Mouse (Mus musculus): ENCODE measurements at regions not wholly inside any gene's neighbourhood (a gene's known extent, or its start where the extent isn't known, plus 50 kb on each side); places are given as distances from the start of the nearest gene placed in this dataset.
"Not testable (repeated sequence)": the region's sequence is repeated elsewhere in the genome, so short reads cannot be mapped to it uniquely, and the experiment has no call there.

GRCm38 (mm10) chr4:8462414-8462813, 223.6 kb upstream of the Car8 start:
- DNase-seq: not testable (repeated sequence)

DNA sequence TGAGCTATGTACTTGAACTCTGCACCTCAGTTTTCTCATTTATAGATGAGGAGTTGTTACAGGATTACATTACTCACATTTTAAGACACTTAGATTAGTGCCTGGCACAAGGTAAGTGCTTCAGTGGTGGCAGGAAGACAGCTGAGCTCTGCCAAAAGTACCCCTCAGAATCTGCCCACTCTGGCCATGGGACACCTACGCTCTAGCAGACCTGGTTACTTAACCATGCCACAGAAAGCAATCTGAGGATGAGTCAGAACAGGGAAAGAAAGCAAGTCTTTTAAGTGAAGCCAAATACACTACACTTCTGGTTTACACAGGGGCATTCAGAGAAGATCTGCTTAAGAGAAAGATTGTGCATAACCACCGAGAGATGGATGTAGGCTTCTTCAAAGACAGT, 215.5 kb upstream of the Car8 start:
- DNase-seq: no peak

GRCm38 (mm10) chr4:8432393-8432792, 193.6 kb upstream of the Car8 start:
- DNase-seq: peak; percentile 46

GRCm38 (mm10) chr4:8431032-8431332, 192.1 kb upstream of the Car8 start:
- no peak for DNase-seq

DNA sequence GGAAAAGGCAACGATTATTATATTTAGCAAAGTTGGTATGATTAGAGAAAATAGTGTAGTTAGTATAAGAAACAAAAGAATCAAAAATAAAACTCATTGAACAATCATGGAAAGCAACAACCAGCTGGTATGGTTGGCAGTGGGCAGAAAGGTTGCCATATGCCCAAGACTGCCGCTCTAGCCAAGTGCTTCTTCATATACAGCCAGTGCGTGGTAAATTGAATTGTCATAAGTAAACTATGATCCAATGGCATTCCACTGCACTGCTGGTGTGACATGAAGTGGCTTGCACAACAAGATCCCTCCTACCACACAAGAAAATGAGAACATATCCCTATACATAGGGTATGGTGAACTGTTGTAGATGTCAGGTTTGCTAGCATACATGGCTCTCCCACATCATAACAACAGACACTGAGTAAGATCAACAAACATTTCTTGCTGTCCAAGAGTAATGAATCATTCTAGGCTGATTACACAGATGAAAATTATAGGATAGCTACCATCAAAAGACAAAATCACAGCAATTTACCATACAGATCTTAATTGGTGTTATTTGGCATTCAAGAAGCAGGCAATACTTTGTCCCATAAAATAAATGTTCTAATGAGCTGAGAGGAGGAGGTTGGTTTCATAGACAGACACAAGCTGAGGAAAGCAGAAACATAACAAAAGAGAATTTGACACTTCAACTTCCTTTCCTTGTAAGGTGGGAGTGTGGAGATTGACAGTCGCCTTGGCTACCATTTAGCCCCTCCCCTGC, 191.6 kb upstream of the Car8 start:
- no peak for DNase-seq

GRCm38 (mm10) chr4:8429771-8430170, 190.9 kb upstream of the Car8 start:
- DNase-seq: no peak

DNA sequence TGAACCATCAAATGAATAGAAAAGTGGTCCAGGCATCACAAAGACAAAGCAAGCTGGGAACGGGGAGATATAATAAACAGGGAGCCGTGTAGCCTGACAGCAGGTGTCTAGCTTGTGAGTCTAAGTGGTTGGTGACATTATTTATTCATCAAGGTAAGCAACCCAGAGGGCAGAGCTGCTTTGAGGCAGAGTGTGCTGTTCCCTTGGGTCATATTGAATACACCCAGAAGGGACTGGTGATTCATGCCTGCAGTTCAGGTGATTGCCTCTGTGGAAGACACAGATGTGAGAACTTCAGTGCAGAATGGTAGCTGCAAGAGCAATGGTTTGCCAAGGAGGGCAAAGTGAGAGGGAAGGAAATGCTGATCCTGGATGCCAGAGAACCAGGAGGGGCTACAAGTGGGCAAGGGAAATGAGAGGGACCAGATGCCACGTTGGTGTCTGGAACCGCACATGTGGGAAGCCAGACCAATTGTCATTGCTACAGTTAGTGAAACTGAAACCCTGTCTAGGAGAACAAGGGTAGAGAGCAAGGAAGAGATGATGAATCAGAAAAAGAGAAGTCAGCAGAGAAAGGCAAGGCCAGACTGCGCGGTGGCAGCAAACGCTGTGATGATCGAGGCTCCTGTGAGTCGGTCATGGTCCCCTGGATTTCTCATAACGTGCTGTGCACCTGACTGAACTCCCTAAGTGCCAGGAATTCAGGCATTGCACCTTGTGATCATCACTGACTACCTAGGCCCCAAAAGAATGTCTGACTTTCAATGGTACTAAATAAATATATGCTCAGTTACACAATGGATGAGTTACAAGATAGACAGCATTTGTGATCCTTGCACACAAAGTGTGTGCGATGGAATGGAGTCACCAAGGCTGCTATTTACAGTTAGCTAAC, 190.0 kb upstream of the Car8 start:
- DNase-seq: no peak

DNA sequence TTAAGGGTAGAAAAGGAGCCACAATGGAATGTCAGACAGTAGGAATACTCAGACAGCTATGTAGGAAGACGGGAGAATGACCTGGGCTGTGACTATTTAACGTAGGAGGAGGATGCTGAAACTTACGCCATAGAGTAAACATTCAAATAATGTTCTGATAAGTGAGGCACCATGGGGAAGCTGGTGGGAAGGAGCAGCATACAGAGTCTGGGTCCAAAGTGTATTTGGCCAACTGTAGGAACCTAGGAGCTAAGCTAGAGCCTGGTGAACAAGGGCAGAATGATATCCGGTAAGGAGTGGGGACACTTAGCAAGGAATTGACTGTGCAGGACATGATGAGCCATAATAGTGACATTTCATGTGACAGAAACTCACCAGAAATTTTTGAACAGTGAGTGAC, 189.0 kb upstream of the Car8 start:
- DNase-seq: no peak

DNA sequence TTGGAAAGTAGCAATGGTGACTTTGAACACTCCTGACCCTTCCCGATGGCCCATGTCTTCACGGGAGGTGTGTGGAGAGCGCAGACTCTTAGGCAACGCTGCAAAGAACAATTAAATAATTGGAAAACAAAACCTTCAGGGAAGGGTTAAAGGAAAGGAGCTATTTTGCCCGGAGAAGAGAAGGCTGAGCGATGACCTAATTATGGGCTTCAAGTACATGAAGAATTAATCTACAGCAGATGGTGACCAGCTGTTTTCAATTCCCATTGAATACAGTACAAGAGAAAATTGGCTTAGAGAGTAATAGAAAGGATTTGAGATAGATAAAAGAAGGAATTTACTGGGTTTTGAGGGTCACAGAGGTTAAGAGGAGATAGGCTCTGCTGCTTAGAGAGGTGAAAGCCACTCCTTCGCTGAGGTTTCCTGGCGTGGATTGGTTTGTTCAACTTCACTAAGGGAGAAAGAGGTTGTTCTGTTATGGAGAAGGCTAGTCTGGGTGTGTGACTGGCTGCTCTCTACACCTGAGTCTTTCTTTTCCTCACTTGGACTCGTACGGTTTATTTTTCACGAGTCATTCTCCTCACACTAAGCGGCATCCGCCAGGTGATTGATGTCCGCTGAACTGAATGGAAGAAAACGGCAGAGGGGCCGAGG, 184.7 kb upstream of the Car8 start:
- DNase-seq: no peak

DNA sequence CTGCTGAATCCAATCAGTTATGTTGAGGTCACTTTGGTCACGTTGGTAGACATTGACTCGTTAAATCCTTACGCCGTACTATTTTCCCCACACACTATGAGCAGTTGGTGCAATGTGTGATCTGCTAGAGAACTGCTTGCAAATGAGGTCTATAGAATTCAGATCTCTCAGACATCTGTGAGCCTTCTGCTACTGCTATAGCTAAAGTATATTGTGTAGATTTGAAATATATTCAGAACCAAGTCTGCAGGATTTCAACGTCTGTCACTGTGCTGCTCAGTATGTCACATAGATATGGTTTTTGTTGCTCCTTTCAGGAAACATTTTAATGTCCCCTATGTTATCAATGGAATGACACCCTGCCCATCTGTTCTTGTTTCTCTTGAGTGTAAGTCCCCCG, 182.4 kb upstream of the Car8 start:
- DNase-seq: no peak

DNA sequence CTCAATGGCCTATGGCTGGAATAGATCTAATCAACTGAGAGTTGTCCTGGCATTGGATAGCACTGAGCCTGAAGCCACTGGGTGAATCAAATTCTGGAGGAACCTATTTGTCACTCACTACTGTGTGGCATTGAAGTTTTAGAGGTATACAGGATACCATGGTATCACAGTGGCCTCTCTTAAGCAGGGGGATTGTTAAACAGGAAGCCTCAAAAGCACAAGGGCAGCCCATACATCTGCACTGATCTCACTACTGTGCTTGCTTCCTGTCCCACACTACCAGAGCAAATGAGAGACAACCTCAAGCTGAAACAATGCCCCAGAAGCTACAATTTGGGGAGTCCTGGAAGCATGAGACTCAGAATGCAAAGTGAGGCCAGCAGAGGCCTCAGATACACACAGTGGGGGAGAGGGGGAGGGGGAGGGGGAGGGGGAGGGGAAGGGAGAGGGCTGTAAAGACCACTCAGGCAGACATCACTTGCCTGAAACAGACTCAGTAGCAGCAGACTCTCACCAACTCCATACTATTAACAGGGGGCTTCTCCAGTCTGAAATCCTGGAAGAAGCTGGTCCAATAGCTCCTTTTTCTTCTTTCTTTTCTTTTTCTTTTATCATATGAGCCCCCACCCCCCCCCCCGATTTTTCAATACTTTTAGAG, 179.7 kb upstream of the Car8 start:
- DNase-seq: no peak

- no peak for DNase-seq
These were observed 179.0 kb upstream of the Car8 start for GRCm38 (mm10) chr4:8417821-8418220.

GRCm38 (mm10) chr4:8413307-8413706, 174.5 kb upstream of the Car8 start:
- DNase-seq: no peak

- no peak for DNase-seq
These were observed 161.2 kb upstream of the Car8 start for GRCm38 (mm10) chr4:8400069-8400468.

DNA sequence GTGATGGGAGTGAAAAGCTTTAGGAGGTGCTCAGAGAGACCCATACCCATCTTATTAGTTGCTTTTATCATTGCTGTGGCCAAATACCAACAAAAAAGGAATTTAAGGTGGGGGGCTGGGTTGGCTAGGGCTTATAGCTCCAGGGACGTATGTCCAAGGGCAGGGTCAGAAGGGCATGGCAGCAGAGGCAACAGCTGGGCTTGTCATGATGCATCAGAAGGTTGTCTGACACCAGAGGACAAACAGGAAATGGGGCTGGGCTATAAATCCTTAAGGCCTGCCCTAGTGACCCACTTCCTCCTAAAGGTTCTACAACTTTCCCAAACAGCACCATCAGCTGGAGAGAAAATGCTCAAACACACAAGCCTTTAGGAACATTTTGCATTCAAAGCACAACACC, 160.6 kb upstream of the Car8 start:
- no peak for DNase-seq

DNA sequence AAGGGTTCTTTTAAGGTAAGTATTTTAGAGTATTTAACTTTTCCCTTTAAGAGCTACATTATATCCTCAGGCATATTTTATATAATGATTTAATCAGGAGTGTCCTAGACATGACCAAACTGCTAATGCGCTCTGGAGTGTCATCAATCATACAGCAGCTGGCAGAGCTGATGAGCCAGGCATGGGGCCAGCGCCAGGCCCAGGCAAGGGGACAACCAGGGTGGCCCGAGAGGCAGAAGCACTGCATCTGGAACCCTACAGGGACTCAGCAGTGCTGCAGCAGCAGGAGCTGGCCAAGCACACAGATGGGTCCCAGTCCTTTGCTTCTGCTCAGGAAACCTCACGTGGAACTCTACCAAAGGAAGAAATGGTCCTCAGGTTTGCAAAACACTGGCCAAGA, 160.1 kb upstream of the Car8 start:
- no peak for DNase-seq

- DNase-seq: no peak
These were observed 144.3 kb upstream of the Car8 start for GRCm38 (mm10) chr4:8383162-8383561.

GRCm38 (mm10) chr4:8382125-8382417, 143.2 kb upstream of the Car8 start:
- no peak for DNase-seq

DNA sequence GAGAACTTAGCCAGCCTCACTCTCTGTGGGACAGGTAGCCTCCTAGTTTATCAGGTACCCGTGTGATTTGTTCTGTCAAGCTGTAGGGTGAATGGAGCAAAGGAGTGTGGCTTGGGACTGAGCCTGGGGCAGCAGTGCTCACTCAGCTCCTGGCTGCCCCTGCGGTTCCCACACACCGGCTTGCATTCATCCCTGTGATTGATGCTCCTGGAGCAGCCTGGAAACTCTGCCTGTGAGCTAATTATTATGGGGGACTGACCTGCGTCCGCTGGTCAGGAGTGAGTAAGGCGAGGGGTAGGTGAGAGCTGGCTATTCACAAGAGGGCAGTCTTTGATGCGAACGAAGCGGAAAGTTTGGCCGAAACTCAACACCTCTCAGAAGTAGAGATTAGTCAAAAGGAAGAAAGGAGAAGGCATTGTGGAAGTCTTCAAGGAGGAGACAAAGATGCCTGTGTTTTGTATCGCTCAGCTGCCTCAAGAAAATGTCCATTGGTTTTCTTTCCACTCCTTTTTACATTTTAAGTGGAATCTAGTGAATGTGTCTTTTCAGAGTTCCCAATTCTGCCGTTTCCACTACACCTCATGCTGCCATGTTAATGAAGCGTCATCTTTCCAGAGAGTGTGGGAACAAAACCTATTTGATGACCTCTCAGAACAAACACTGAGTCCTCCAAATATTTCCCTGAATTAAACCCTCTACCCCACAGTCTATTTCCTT, 142.7 kb upstream of the Car8 start:
- peak; percentile 22 for DNase-seq

DNA sequence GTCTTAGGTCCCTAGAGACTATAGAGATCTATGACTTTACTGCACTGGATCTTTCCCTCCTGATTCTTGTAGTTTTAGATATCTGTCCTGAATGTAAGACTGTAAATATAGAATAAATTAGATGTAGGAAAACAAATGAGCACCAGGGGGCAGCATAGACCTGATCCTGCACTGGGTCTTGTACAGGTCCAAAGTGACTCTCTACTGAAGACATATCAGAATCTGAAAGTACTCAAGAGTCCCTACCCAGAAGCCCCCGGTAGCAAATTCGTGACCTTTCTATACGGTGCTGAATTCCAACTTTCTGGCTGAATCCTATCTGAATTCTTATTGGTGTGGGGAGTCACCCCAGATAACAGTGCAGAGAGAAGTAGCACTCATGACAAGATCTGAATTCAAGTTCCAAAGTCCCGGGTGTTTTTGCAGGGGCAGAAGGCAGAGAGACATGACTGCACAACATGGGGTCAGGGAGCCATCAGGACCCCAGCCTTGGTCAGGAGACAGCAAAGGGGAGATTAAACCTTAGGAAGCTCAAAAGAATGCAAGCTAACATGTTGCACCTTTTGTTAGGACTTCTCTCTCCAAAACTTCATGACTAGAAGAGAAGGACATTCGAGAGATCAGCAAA, 142.0 kb upstream of the Car8 start:
- peak; percentile 70 for DNase-seq

DNA sequence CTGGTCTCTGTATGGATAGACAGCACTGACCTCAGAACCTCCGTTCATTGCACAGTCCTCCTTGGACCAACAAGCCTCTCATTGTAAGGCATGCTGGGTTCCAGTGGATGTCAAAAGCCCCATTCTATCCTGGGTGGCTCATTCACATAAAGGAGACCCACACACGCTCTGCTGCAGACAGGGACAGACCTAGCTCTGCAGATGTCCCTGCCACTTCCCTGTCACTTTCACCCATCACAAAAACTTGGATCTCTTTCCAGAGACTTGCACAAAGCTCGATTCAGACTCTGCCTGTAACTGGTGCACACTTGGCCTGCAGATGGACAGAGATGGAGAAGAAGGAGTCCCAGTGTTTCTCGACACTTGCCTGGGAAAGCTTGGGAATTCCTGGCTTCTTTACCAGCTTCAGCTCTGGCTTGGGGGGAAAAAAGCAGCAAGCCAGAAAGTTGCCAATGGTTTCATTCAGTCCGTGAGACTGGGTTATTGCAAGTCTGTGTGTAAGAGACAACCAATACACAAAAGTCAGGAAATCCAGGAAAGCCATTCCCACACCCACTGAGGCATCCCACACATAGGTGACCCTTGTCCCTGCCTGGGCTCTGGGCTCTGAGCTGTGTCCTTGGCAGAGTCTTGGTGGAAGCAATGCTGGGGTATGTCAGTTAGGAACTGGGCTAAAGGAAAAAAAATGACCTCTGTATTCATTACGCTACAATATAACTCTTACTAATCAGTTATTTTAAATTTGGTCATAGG, 136.1 kb upstream of the Car8 start:
- no peak for DNase-seq

DNA sequence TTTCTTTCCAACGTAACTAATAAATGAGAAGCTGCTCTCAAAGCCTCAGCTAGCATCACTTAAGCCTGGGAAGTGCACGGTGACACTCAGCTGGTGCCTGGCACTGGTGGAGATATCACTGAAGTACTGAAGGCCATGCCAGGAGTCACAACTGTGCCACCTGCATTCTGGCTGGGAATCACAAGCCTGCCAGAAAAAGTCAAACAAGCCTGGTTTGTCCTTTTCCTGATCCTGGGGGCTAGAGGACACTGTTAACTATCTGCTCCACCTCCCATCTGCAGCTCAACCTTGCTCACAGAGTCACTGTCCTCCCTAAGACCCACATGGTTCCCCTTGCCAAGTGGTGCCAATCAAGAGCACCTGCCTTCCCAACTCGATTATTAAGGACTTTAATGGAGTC, 135.2 kb upstream of the Car8 start:
- no peak for DNase-seq
